Mouse (Mus musculus) embryonic facial prominence, embryonic 14.5 days (tissue): ENCODE measurements around the gene Ulk4. TPM values are rescaled to one million over a fixed set of nuclear protein-coding genes. Genes with fewer than 3 reads are reported as not detected.

Source experiments
- ATAC-seq: fragments of 200-750 bp; cut with Nextera tagmentation; 2 replicates; pipeline ENCODE4 v1.8.0; 2017; ENCODE audit warnings: low read depth, moderate number of reproducible peaks, moderate TSS enrichment
- DNase-seq: peaks from one replicate; pipeline ENCODE4 v3.0.0-alpha.2; 2015; ENCODE audit warnings: low spot score
- H3K27ac ChIP-seq: fragments of 300-500 bp; sonication (generic); replicated peaks from 2 replicates; pipeline ENCODE4 v1.5.1; 2014; ENCODE audit warnings: low read depth, mild to moderate bottlenecking, low read length, moderate library complexity
- H3K27me3 ChIP-seq: fragments of 300-500 bp; sonication (generic); replicated peaks from 2 replicates; pipeline ENCODE4 v1.6.1; 2014; ENCODE audit warnings: low read length; ENCODE audit not compliant: control insufficient read depth, insufficient read depth
- H3K36me3 ChIP-seq: fragments of 300-500 bp; sonication (generic); 2 replicates; pipeline ENCODE4 v1.6.1; 2014; ENCODE audit warnings: low read length, mixed read lengths; ENCODE audit not compliant: control insufficient read depth, insufficient read depth
- H3K4me1 ChIP-seq: fragments of 300-500 bp; sonication (generic); 2 replicates; pipeline ENCODE4 v1.6.1; 2014; ENCODE audit warnings: antibody characterized with exemption, low read length; ENCODE audit not compliant: control insufficient read depth, insufficient read depth
- H3K4me2 ChIP-seq: fragments of 300-500 bp; sonication (generic); 2 replicates; pipeline ENCODE4 v1.6.1; 2014; ENCODE audit warnings: low read depth, mild to moderate bottlenecking, low read length, moderate library complexity, mixed read lengths
- H3K4me3 ChIP-seq: fragments of 300-500 bp; sonication (generic); 2 replicates; pipeline ENCODE4 v1.5.1; 2014; ENCODE audit warnings: low read depth, mild to moderate bottlenecking, low read length
- H3K9ac ChIP-seq: fragments of 300-500 bp; sonication (generic); 2 replicates; pipeline ENCODE4 v1.6.1; 2014; ENCODE audit warnings: low read depth, mild to moderate bottlenecking, low read length, moderate library complexity, mixed read lengths
- H3K9me3 ChIP-seq: fragments of 300-500 bp; sonication (generic); 2 replicates; pipeline ENCODE4 v1.6.1; 2016; ENCODE audit warnings: low read length; ENCODE audit not compliant: control insufficient read depth
- WGBS: fragments of 180-500 bp; shearing (Covaris S2); extraction: QIAGEN DNeasy Blood & Tissue Kit; methylation state at CpG from one replicate; pipeline ENCODE4 v1.1.7; 2014; 5-methylcytosine and 5-hydroxymethylcytosine counted together
- polyA plus RNA-seq: library from polyadenylated mRNA; unstranded; fragments of >200 nt; fragmentation: Nextera tagmentation; extraction: Ambion mirVana; gene quantifications from 2 replicates; pipeline ENCODE4 v1.2.1, GENCODE M21; 2014

Gene Ulk4
- polyA plus RNA-seq, 1 experiment from 2014 or later = 136 TPM

- no peaks in the 10 kb centered on the region for H3K9me3 ChIP-seq
- DNase-seq (no peak), ATAC-seq (no peak)
- H3K27me3 ChIP-seq = no peaks in the 10 kb centered on the region
- no peak overlapping the region for H3K4me2 ChIP-seq
- no peak overlapping the region for H3K4me3 ChIP-seq
- H3K36me3 ChIP-seq = peaks cover 99% of the 10 kb centered on the region
- no peak overlapping the region for H3K27ac ChIP-seq
- no peak overlapping the region for H3K9ac ChIP-seq
- WGBS = 74% methylated on average over 4 of the region's 4 CpGs
- H3K4me1 ChIP-seq = no peaks in the 10 kb centered on the region
These were observed 316.4 kb downstream of the Ulk4 start for GRCm38 (mm10) chr9:120960611-120961010.

DNA sequence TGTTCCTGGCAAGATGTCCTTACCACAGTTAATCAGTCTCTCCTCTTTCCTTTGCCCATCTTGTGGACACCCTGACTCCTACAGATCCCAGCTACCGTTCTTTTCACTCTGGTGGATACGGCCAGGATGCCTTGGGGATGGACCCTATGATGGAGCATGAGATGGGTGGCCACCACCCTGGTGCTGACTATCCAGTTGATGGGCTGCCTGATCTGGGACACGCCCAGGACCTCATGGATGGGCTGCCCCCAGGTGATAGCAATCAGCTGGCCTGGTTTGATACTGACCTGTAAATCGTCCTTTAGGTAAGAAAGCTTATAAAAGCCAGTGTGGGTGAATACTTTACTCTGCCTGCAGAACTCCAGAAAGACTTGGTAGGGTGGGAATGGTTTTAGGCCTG, 317.8 kb downstream of the Ulk4 start:
- Histone ChIP-seq H3K4me3 (no peak overlapping the region), H3K27ac (no peak overlapping the region), H3K9me3 (no peaks in the 10 kb centered on the region), H3K36me3 (peaks cover 99% of the 10 kb centered on the region), H3K9ac (no peak overlapping the region), H3K27me3 (no peaks in the 10 kb centered on the region), H3K4me1 (no peaks in the 10 kb centered on the region), H3K4me2 (no peak overlapping the region)
- WGBS = 81% methylated on average over 4 of the region's 4 CpGs
- ATAC-seq = no peak
- DNase-seq = no peak

DNA sequence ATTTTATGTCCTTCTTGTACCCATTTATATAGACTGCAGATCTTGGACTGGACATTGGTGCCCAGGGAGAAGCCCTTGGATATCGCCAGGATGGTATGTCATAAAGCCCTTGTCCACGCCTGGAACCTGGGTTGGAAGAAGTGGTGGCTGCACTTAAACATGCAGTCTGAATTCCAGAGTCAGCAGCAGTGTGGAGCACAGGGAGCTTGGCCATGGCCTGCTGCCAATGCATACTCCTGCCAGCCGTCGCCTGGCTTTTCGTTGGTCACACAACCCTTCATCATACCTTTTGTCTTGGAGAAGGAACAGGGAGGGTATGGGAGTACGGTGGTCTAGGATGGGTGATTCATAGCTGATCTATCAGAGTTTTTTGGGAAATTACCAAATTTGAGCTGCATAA, 318.4 kb downstream of the Ulk4 start:
- DNase-seq (no peak), ATAC-seq (no peak)
- WGBS = 71% methylated on average over 6 of the region's 6 CpGs
- Histone ChIP-seq H3K9me3 (no peaks in the 10 kb centered on the region), H3K4me3 (no peak overlapping the region), H3K9ac (no peak overlapping the region), H3K4me2 (no peak overlapping the region), H3K4me1 (no peaks in the 10 kb centered on the region), H3K36me3 (peaks cover 99% of the 10 kb centered on the region), H3K27me3 (no peaks in the 10 kb centered on the region), H3K27ac (no peak overlapping the region)

GRCm38 (mm10) chr9:120958051-120958450, 318.9 kb downstream of the Ulk4 start:
- Histone ChIP-seq H3K9me3 (no peaks in the 10 kb centered on the region), H3K4me3 (no peak overlapping the region), H3K4me2 (no peak overlapping the region), H3K9ac (no peak overlapping the region), H3K36me3 (peaks cover 100% of the 10 kb centered on the region), H3K27me3 (no peaks in the 10 kb centered on the region), H3K27ac (no peak overlapping the region), H3K4me1 (no peaks in the 10 kb centered on the region)
- ATAC-seq (no peak), DNase-seq (no peak)
- 83% methylated on average over 5 of the region's 5 CpGs for WGBS

DNA sequence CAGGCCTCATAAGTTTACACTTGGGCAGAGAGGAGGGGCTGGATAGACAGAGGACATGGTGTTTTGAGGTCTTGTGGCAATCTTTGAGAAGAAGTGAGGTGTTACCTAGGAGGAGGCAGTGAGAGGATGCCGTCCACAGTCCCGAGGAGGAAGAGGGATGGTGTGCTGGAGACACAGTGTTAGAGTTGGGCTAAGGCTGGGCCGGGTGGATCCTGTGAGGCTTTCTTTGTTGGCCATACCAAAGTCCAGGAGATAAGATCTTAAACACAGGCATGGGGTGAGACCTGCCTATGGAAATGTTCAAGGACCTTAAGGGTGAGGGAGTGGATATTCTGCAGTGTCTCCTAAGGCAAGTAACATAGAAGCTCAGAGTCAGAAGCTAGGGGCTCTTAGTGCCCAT, 325.1 kb downstream of the Ulk4 start:
- no peak for ATAC-seq
- Histone ChIP-seq H3K4me3 (no peak overlapping the region), H3K27me3 (no peaks in the 10 kb centered on the region), H3K4me1 (peaks cover 10% of the 10 kb centered on the region; the same call in 1 of the 2 replicates), H3K4me2 (no peak overlapping the region), H3K27ac (no peak overlapping the region), H3K36me3 (peaks cover 83% of the 10 kb centered on the region), H3K9me3 (no peaks in the 10 kb centered on the region), H3K9ac (no peak overlapping the region)
- WGBS = 92% methylated on average over 3 of the region's 3 CpGs
- DNase-seq = no peak

GRCm38 (mm10) chr9:120950761-120951160, 326.2 kb downstream of the Ulk4 start:
- Histone ChIP-seq H3K27me3 (no peaks in the 10 kb centered on the region), H3K9ac (no peak overlapping the region), H3K27ac (no peak overlapping the region), H3K4me2 (no peak overlapping the region), H3K4me1 (peaks cover 10% of the 10 kb centered on the region; the same call in 1 of the 2 replicates), H3K9me3 (no peaks in the 10 kb centered on the region), H3K36me3 (peaks cover 71% of the 10 kb centered on the region), H3K4me3 (no peak overlapping the region)
- WGBS = 96% methylated on average over 12 of the region's 12 CpGs
- no peak for DNase-seq
- no peak for ATAC-seq

GRCm38 (mm10) chr9:120948832-120949231, 328.2 kb downstream of the Ulk4 start:
- no peak overlapping the region for H3K4me2 ChIP-seq
- H3K4me1 ChIP-seq = peaks cover 15% of the 10 kb centered on the region; the same call in 1 of the 2 replicates
- DNase-seq (no peak), ATAC-seq (no peak)
- H3K9ac ChIP-seq = no peak overlapping the region
- peaks cover 58% of the 10 kb centered on the region for H3K36me3 ChIP-seq
- whole genome bisulfite sequencing = 100% methylated on average over 1 of the region's 1 CpGs
- no peak overlapping the region for H3K27ac ChIP-seq
- H3K4me3 ChIP-seq = no peak overlapping the region
- no peaks in the 10 kb centered on the region for H3K27me3 ChIP-seq
- H3K9me3 ChIP-seq = no peaks in the 10 kb centered on the region

DNA sequence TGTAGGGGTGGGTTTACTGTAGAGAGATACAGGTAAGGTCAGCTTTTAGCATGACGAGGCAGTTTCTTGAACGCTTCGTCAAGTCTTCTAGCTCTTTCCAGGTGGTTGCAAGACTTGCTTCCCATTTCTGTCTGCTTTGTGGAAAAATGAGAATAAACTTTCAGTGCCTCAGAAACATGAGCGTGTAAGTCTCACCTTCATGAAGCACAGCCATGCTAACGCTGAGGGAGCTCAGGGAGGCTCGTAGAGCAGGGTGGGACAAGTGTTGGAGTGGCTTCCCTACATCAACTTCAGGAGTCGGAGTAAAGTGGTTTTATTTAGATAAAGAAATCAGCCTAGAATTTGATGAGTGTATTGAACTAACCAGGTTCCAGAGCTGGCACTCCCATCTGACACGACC, 330.9 kb downstream of the Ulk4 start:
- Histone ChIP-seq H3K36me3 (peaks cover 41% of the 10 kb centered on the region), H3K4me3 (no peak overlapping the region), H3K4me2 (no peak overlapping the region), H3K27me3 (no peaks in the 10 kb centered on the region), H3K9me3 (no peaks in the 10 kb centered on the region), H3K4me1 (peaks cover 37% of the 10 kb centered on the region; the same call in 1 of the 2 replicates), H3K9ac (no peak overlapping the region), H3K27ac (no peak overlapping the region)
- no peak for DNase-seq
- no peak for ATAC-seq
- 67% methylated on average over 8 of the region's 8 CpGs for WGBS

DNA sequence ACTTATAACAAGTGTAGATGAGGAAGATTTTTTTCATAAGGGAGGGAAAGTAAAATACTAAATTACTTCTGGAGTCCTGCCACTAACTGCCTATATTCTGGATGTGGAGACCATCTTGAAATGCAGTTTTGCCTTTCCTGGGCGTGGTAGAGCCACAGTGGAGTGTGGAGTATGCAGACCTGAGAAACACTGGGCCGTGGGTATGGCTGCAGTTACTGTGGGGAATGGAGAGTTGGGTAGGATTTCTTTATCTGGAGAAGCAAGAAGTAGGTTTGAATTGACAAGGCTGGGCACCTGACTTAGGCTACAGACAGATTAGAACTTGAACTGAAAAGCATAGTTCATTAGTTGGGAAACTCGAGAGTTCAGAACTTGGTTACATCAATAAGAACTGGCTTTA, 332.8 kb downstream of the Ulk4 start:
- peaks cover 46% of the 10 kb centered on the region; the same call in 1 of the 2 replicates for H3K4me1 ChIP-seq

More for the DNA sequence above, 332.8 kb downstream of the Ulk4 start:
- Histone ChIP-seq H3K9ac (no peak overlapping the region), H3K4me3 (no peak overlapping the region), H3K4me2 (no peak overlapping the region), H3K27me3 (no peaks in the 10 kb centered on the region), H3K36me3 (peaks cover 32% of the 10 kb centered on the region), H3K27ac (no peak overlapping the region; the same call in 1 of the 2 replicates), H3K9me3 (no peaks in the 10 kb centered on the region)
- WGBS = 60% methylated on average over 3 of the region's 3 CpGs
- no peak for DNase-seq
- no peak for ATAC-seq
